Mouse (Mus musculus): ENCODE measurements around the gene Cobll1. TPM values are rescaled to one million over a fixed set of nuclear protein-coding genes. Genes with fewer than 3 reads are reported as not detected.
"Not testable (repeated sequence)": the region's sequence is repeated elsewhere in the genome, so short reads cannot be mapped to it uniquely, and the experiment has no call there.

Gene Cobll1
- total RNA-seq (2021), result 1 to 10 TPM; 7.3 to 9.2 TPM
- long read RNA-seq, experiment 1, full-length matches to known transcripts, result 1 of 6 reads
- long read RNA-seq, experiment 1, partial matches to known transcripts, result 0 of 6 reads
- long read RNA-seq, experiment 1, other reads (novel, unspliced or antisense), result 5 of 6 reads
- long read RNA-seq, experiment 2, full-length matches to known transcripts, result 4 of 8 reads
- long read RNA-seq, experiment 2, partial matches to known transcripts, result 1 of 8 reads
- long read RNA-seq, experiment 2, other reads (novel, unspliced or antisense), result 3 of 8 reads

DNA sequence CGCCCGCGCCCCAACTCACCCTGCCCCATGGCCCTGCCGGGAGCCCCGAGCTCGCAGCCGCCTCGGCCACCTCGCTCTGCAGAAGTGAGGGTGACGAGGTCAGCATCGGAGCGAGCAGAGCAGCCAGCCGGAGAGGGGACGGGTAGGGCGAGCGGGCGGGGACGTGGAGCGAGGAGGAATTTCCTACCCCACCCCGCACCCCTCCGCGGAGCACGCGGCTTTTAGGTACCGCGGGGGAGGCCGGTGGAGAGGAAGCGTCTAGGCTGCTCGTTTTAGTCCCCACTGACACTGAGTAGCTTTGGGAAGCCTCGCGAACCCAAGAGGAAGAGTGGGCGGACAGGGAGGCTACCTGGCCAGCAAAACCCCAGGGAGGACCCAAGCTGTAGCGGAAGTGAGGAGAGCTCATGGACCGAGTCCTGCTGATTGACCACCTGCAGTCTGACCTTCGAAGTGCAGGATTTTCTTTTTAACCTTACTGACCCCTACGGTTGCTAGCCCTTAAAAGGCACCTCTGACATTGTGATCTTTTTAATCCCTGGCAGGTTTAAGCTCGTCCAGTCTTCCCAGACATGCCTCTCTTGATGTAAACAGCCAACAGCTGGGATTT lies at the start of gene Cobll1:
Gene Cobll1, minus strand, starts transcription at position 440 of the 607 bp plus-strand sequence.
- no peak for DNase-seq

DNA sequence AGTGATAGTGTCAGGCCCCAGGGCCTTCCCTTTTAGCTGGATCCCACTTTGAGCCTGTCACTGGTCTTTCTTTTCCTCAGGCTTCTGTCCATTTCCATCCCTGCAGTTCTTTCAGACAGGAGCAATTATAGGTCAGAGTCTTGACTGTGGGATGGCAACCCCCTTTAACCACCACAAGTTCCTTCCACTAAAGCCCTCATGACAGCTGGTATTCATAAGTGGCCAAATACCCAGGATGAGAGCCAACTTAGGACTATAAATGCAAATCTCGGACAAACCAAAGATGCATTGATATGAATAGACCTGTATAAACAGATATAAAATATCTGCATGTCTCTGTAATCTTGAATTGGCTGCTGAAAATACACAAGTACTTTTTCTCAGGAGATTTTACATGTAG lies 49.5 kb upstream of the Cobll1 start:
- DNase-seq, result no peak

DNA sequence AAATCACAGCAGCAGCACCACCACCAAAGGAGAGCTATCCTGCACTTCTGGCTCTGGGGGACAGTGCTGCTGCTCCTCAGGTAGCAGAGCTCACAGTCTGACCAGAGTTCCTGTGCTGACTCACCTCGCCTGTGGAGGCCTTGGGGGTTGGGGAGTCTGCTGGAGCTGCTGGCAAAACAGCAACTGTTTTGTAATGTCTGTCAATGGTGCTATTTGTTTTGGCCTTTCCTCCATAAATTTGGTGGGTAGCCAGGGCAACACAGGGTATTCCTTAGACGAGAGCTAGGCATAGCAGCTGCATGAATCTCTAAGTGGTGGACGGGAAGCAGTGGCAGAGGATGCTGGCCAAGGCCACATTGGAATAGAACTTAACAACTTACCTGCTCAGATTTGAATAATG lies 46.2 kb upstream of the Cobll1 start:
- no peak for DNase-seq

DNA sequence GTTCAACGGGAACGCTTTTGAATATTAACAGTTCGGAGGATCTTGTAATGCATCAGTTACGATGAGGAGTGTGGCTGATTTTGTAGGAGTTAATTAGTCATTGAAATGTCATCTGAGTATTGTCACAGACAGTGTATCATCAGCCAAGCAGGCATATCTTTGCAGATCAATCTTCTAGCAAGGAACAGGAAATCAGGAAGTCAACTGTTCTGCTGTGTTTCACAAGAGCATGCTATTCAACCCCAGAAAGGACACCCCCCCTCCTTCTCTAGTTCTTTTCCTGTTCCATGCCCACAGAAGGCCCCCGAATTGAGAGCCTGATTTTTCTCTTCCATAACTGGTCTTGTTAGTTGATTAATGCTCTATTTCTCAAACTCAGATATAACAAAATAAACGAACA lies 43.8 kb upstream of the Cobll1 start:
- DNase-seq, result no peak

DNA sequence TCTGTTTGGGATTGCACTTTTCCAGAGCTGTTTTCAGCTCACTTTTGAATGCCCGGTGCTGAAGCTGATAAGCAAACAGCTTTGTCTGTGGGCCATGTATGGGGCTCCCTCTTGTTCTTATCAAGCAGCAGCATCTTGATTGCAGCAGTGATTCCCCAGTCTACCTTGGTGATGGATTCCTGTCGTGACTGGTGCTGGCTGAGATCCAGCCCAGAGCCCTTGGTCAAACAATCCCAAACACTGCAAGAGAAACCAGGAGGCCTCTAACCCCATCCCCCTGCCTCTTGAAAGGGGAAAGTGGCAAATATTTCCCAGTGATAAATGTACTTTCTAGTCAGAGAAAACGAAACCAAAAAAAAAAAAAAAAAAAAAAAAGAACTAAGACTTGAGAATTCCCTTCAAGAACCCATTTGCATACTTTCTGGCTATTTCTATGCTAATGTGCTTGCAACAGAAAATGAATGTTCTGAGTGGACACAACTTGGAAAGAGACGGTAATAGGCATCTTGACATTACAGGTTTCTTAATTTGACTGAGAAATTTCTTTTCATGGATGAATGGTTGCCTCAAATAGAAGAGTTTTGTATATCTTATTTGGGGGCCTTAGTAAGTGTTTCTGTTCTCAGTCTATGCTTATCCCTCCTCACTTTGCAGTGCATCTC lies 40.0 kb upstream of the Cobll1 start:
- no peak for DNase-seq

DNA sequence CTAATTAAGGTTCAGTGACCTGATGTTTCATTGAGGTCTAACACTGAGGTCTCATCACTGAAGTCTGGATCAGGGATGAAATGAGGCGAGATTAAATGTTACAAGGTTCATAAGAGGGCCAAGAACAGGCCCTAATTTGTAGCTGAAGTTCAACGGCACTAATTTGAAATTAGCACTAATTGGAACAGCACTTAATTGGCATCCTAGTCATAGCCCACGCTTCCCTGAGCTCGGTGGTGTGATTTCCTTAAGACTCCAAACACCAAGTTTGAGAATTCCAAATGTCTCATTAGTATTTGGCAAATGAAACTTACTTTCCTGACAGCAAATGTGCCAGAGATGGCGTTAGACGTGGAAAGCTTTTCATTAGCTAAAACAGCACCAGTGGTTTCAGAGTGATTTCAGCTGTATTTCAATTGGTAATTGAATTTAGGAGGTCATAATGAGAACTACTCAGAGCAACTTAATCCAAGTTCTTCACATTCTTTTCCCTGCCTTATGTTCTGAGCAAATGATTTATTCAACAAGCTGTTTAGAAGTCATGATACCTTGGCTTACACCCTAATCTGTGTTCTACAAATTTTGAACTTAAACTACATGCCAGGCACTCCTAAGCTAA lies 36.3 kb upstream of the Cobll1 start:
- no peak for DNase-seq

DNA sequence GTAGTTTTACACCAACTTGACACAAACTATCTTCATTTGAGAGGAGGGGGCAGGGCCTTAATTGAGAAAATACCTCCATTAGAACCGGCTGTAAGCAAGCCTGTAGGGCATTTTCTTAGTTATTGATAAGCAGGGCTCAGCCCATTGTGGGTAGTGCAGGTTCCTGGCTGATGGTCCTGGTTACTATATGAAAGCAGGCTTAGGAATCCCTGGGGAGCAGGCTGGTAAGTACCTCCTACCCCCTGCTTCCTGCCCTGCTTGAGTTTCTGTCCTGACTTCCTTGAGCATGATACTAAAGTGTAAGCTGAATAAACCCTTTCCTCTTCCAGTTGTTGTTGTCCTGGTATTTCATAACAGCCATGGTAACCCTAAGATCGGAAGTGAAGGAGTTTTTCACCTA lies 34.7 kb upstream of the Cobll1 start:
- no peak for DNase-seq

DNA sequence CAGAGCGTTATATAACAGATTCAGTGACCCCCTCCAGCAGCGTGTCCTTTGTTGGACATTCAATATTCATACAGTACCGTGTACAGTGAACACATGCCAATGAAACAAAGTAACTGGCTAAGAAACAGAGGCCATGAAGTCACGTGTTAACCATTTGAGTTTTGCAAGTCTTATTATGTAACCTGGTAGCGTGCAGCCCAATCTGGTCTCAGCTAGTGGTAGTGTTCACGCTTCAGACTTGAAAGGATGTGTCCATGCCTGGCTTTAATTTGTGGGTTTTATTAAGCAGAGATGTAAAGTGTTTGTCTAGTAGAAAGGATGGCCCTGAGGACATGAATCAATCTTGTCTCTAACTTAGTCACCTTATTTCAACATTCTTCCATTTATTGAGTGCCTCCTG lies 29.5 kb upstream of the Cobll1 start:
- no peak for DNase-seq

DNA sequence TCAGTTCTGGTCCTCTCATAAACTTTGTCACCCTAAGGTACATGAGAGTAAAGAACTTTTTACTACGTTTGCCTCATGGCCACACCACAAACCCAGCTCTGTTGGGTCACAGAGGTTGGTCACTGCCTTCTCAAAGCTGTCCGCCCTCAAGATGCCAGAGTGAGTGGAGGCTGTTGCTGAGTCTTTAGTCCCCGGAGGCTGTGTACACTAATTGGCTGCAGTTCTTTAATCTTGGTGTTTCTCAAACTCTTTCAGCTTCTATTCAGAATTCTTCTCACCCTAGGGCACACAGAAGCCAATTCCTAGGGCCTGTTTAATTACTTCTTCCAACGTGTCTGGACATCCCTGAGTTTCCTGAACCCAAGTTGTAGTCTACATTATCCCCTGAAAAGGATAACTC lies 28.6 kb upstream of the Cobll1 start:
- no peak for DNase-seq

DNA sequence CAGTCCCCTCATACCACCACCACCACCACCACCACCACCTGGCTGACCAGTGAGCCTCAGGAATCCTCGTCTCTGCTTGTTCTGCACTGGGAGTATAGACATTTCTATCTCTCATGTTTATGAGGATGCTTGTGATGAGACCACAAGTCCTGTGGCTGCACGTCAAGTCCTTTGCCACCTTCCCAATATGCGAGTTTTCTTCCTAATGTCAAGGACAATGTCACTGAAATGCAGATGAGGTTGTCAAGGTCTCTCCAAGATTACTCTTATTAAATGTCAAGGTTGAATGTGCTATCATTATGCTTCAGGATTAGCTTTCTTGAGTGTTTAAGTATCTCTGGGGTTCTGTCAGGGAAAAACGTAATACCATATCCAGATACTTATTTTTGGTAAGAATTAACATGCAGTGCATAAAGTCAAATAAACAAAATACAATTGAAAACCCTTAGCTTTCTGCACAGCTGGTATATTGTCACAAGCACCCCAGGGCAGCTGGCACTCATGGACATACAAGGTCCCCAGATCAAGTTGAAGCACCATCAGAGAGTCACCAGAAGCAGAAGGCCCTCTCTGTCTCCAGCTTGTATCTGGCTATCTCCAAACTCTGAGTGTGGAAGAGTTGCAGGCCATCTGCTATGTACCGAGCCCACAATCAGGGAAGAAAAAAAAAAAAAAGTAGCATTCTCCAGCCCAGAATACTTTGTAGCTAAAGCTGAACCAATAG lies 27.5 kb upstream of the Cobll1 start:
- no peak for DNase-seq

DNA sequence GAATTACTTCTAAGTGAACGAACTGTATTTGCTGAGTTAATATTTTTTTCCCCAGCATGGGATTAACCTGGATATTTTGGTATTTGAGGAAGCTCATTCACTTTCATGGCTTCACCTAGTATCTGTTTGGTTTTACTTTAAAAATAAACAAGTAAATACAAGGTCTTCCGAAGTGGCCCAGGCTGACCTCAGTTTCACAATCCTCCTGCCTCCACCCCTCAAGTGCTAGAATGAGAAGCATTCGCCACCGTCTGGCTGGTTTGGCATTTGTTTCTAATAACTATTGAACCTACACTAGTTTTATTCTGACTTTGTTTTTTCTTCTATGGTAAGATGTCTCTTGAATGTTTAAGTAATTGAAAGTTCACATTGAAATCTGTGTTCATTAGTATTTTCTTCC lies 23.0 kb upstream of the Cobll1 start:
- no peak for DNase-seq

DNA sequence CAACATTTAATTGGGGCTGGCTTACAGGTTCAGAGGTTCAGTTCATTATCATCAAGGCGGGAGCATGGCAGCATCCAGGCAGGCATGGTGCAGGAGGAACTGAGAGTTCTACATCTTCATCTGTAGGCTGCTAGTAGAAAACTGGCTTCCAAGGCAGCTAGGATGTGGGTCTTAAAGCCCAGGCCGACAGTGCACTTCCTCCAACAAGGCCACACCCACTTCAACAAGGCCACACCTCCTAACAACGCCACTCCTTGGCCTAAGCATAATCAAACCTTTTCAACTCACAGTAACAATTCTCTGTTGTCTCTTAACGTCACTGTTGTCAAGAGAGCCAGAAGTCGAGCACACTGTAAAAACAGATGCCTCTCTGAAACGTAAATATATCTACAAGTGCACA lies 21.6 kb upstream of the Cobll1 start:
- not testable (repeated sequence) for DNase-seq

DNA sequence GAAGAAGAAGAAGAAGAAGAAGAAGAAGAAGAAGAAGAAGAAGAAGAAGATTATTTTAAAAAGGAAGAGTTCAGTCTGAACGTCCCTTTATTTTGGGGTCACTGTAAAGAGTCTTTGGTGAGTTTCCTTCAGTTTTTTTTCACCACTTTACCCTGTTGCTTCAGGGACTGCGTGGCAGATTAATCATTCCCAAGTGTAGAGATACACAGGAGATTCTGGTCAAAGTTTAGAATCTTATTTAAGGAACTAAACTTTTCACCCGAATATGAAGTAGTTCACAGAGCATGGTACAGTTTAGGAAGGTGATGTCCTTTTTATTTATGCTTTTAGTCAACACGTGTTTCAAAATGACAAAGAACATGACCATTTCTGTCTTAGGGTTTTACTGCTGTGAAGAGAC lies 21.2 kb upstream of the Cobll1 start:
- DNase-seq, result no peak

DNA sequence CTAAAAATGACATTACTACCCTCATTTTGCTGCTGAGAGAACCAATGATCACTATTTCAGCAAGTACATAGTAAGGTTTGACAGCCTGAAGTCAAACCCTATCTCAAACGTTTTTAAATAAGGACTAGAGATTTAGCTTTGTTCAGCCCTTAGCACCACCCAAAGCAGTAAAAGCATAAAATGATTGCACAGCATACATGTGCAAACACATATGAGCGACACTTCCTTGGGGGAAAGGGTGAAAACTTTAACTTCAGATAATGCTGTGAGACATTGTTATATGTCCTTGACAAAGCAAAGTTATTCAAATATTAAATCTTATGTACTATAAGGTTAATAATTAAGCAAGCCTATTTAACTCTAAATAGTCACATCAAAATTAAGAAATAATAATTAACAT lies 18.2 kb upstream of the Cobll1 start:
- no peak for DNase-seq

DNA sequence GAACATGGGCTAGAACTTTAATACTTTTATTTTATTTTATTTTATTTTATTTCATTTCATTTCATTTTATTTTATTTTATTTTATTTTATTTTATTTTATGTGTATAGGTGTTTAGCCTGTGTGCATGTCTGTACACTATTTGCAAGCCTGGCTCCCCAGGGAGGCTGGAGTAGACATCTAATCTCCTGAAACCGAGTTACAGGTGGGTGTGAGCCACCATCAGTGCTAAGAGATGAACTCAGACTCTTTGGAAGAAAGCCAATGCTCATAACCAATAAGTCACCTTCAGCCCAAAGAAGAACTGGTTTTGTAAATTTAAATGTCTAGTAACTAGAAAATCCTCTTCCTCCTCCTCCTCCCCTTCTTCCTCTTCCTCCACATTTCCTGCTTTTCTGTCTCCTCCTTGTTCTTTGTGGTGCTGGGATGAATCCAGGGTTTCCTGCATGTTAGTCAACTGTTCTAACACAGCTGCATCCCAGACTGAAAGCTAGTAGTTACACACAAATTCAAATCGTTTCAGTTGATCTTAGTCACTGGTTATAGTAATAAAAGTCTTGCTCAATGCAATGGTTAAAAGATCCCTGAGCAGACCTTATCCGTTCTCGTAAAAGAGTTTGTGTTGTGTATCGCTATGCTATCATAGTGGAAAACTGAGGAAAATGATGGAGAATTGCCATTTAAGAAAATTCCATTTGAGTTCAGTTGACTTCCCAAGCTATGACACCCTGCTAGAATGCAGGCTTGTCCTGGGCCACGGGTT lies 17.5 kb upstream of the Cobll1 start:
- no peak for DNase-seq

DNA sequence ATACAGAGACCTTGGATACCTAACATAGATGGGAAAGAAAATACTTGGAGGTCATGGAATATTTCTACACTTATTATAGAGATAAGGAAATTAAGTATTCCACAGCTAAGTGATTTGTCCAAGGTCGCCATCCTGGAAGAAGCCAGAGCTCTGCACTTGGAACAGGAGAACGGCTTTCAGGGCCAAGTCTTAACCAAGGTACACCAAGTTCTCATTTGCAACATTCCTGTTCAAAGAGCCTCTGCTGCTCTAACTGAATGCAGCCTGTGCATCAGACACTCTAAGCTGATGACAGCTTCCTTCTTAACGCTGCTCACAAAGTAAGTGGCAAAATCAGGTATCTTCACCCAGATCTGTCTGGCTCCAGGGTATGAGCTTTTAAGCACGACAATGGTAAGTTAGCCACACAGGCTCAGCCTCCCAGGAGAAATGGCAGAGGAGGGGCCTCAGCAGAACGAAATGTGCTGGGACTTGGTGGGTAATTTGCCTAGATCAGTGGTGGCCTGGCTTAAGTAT lies 11.4 kb upstream of the Cobll1 start:
- DNase-seq, result no peak

DNA sequence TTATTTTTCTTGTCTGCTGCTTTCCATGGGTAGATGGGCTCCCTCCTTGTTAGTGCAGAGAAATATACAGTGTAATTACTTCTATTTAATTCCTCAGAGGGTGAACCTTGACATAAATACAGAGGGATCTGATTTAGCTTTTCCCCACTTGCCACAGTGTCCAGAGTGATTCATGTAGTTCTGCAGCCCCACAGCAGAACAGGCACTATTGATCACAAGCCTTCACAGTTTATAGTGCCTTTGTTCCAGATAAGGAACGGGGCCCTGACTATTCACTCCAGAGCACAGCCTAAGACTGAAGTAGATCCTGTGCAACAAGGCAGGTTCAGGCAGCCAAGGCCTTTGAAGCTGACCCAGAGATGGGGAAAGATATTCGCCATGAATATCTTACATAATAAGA lies 10.4 kb upstream of the Cobll1 start:
- DNase-seq, result no peak

DNA sequence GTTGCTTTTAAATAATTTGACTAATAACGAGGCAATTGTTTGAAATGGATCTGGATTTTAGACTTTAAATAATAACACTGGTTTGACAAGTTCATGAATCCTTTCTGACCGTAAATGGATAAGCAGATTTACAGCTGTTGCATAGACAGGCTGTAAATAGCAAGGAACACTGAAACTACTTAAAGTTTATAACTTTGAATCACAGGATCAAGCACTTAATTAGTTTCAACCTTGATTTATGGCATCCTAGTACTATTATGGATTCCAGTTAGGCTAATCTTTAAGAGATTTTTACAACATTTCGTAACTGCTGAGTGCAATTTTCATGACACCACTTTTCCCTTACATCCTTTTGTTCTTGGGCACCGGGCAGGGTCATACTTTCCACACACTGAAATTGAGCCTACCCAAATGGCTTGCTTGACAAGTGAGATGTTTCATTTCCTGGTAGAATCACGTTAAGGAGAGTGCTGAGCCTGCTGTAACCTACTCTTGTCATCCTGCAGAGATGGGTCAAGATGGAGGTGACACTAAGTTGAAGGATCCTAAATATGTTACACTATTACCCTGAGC lies 1.1 kb upstream of the Cobll1 start:
- DNase-seq, result no peak

DNA sequence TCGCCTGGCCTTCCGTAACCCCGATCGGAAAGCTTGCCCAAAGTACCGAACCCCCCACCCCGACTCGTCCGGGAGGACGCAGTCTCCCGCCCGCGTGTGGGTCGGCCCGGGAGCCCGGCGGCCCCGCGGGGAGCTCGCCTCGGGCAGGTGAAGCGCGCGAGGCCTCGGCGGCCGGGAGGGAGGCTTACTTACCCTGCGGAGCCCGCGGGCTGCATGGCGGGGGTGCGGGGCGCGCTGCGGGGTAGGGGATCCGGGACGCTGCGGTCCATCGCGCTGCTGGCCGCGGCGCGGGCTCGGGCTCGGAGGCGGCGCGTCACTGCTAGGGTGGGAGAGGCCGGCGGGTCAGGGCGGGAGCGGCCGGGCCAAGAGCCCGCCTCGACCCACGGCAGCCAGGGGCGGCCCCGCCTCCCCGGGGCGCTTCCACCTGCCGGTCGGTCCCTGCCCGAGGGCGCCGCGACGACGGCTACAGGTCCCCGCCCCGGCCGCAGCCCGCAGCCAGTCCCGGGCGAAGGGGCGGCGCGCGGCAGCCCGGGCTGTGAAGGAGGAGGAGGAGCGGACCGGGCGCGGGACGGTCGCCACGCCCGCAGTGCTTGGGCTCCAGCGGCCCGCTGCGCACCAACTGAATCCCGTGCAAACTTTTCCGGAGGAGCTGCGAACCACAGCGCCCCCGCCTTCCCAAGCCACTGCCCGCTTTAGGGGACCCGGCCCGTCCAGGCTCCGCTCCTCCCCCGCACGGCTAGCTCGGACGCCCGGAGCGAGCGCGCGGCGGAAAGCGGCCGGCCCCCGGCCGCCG lies 836 bp downstream of the Cobll1 start:
- peak; percentile 70 for DNase-seq

DNA sequence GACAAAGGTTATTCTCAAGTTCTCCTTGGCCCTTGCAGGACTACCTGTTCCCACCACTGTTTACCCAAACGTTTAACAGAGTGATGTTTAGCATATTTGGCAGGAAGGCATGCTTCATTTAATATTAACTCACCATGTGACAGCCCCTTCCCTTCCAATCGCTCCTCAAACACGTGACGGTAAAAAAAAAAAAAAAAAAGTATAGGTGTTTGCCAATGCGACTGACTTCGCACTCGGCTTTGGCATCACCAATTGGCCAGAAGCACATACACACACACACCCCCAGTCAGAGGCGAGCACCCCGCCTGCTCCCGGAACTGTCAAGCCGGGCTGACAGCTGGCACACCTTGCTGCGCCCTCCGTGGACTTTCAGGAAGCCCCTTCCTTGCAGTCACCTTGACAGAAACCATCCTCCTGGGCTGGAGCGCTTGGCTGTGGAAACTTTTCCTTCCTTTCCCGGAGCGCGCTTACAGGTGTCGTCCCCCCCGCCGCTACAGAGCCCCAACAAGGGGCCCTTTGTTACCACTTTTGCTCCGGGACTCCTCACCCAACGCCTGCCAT lies 1.5 kb downstream of the Cobll1 start:
- DNase-seq, result no peak
